Mouse (Mus musculus) cerebellum, adult 9-11 months (tissue): ENCODE measurements around the gene Gm20388.
"Not testable (repeated sequence)": the region's sequence is repeated elsewhere in the genome, so short reads cannot be mapped to it uniquely, and the experiment has no call there.

ENCODE experiments used
- DNase-seq: peaks from one replicate; pipeline ENCODE4 v3.0.0; 2022

Gm20388 gene

GRCm38 (mm10) chr8:123387801-123388200 lies 3477.2 kb downstream of the Gm20388 start:
- DNase-seq: no peak

GRCm38 (mm10) chr8:123389026-123389425 lies 3478.4 kb downstream of the Gm20388 start:
- peak; percentile 77 for DNase-seq

- DNase-seq: no peak
These were observed 3487.7 kb downstream of the Gm20388 start for GRCm38 (mm10) chr8:123398308-123398707.

- DNase-seq: no peak
These were observed 3491.3 kb downstream of the Gm20388 start for GRCm38 (mm10) chr8:123401936-123402335.

- no peak for DNase-seq
These were observed 3492.2 kb downstream of the Gm20388 start for GRCm38 (mm10) chr8:123402730-123403326.

- no peak for DNase-seq
These were observed 3493.9 kb downstream of the Gm20388 start for GRCm38 (mm10) chr8:123404521-123404920.

GRCm38 (mm10) chr8:123406786-123407185 lies 3496.1 kb downstream of the Gm20388 start, which contains the start of gene Mc1r:
TSS of gene Mc1r (plus strand) at chr8:123407107.
- peak; percentile 72 for DNase-seq

GRCm38 (mm10) chr8:123407612-123408011 lies 3497.0 kb downstream of the Gm20388 start:
- no peak for DNase-seq

GRCm38 (mm10) chr8:123408586-123409544 lies 3498.2 kb downstream of the Gm20388 start:
- no peak for DNase-seq

- DNase-seq: peak; percentile 69
These were observed 3499.5 kb downstream of the Gm20388 start for GRCm38 (mm10) chr8:123410049-123410587.

GRCm38 (mm10) chr8:123410788-123411187 lies 3500.1 kb downstream of the Gm20388 start:
- no peak for DNase-seq

- peak; percentile 96 for DNase-seq
These were observed 3500.6 kb downstream of the Gm20388 start, which contains the start of gene Tubb3 for GRCm38 (mm10) chr8:123411246-123411645. TSS of gene Tubb3 (plus strand) at chr8:123411424.

- peak; percentile 72 for DNase-seq
These were observed 3501.2 kb downstream of the Gm20388 start for GRCm38 (mm10) chr8:123411781-123412327.

GRCm38 (mm10) chr8:123412560-123413170 lies 3502.0 kb downstream of the Gm20388 start:
- peak; percentile 83 for DNase-seq

- no peak for DNase-seq
These were observed 3503.6 kb downstream of the Gm20388 start for GRCm38 (mm10) chr8:123414255-123414654.

GRCm38 (mm10) chr8:123414997-123415696 lies 3504.5 kb downstream of the Gm20388 start:
- not testable (repeated sequence) for DNase-seq

- DNase-seq: no peak
These were observed 3505.6 kb downstream of the Gm20388 start for GRCm38 (mm10) chr8:123415967-123416943.

- no peak for DNase-seq
These were observed 3506.4 kb downstream of the Gm20388 start for GRCm38 (mm10) chr8:123416944-123417555.

- no peak for DNase-seq
These were observed 3509.1 kb downstream of the Gm20388 start for GRCm38 (mm10) chr8:123419711-123420110.
